Mouse (Mus musculus) ES-E14 (cell line): ENCODE results near the gene Zgrf1. TPM values are rescaled to one million over a fixed set of nuclear protein-coding genes. Genes with fewer than 3 reads are reported as not detected.

Experiments used
- DNase-seq: peaks from one replicate; pipeline ENCODE4 v3.0.0-alpha.2; 2013; ENCODE audit warnings: low read depth, low spot score
- H3K27ac ChIP-seq: 2 replicates; pipeline ENCODE4 v1.5.1; 2012; ENCODE audit warnings: low read depth, mild to moderate bottlenecking, low read length, moderate library complexity, mixed read lengths; ENCODE audit not compliant: poor library complexity, insufficient read depth, severe bottlenecking
- H3K36me3 ChIP-seq: 2 replicates; pipeline ENCODE4 v1.6.1; 2012; ENCODE audit warnings: mild to moderate bottlenecking, low read length, moderate library complexity, mixed read lengths; ENCODE audit not compliant: control insufficient read depth, poor library complexity, insufficient read depth, severe bottlenecking
- H3K4me1 ChIP-seq, 2 experiments: fragments of 150-350 bp in 1 of 2; sonication (generic) in 1 of 2; 2 replicates each; pipeline ENCODE4 v1.6.1; 2012; ENCODE audit warnings: low read length in 2 of 2, mild to moderate bottlenecking in 1 of 2, mixed read lengths in 1 of 2; ENCODE audit not compliant: control insufficient read depth in 2 of 2, insufficient read depth in 2 of 2, poor library complexity in 1 of 2
- H3K4me3 ChIP-seq, 2 experiments: fragments of 150-350 bp in 1 of 2; sonication (generic) in 1 of 2; 2 replicates each; pipeline ENCODE4 v1.5.1; 2012; ENCODE audit warnings: low read length in 2 of 2, low read depth in 1 of 2, mild to moderate bottlenecking in 1 of 2, mixed read lengths in 1 of 2; ENCODE audit not compliant: insufficient read depth in 1 of 2, poor library complexity in 1 of 2, severe bottlenecking in 1 of 2
- H3K9ac ChIP-seq: 2 replicates; pipeline ENCODE4 v1.6.1; 2012; ENCODE audit warnings: low read depth, mild to moderate bottlenecking, low read length, mixed read lengths; ENCODE audit not compliant: poor library complexity, insufficient read depth, severe bottlenecking
- H3K9me3 ChIP-seq: fragments of 150-350 bp; sonication (generic); 2 replicates; pipeline ENCODE4 v1.6.1; 2012; ENCODE audit warnings: low read depth, mild to moderate bottlenecking, low read length; ENCODE audit not compliant: control insufficient read depth, insufficient read depth
- CHD2 ChIP-seq: IDR thresholded peaks from 2 replicates; pipeline ENCODE4 v1.6.1; 2014; ENCODE audit warnings: mild to moderate bottlenecking, low read depth, low read length, inconsistent platforms
- HCFC1 ChIP-seq: IDR thresholded peaks from 2 replicates; pipeline ENCODE4 v1.6.1; 2012; ENCODE audit warnings: low read length, inconsistent platforms, borderline replicate concordance; ENCODE audit not compliant: insufficient read depth
- MAFK ChIP-seq: IDR thresholded peaks from 2 replicates; pipeline ENCODE4 v1.6.1; 2014; ENCODE audit warnings: mild to moderate bottlenecking, low read depth, low read length, inconsistent platforms; ENCODE audit not compliant: insufficient read depth
- ZC3H11A ChIP-seq: IDR thresholded peaks from 2 replicates; pipeline ENCODE4 v1.6.1; 2012; ENCODE audit warnings: low read depth, mild to moderate bottlenecking, inconsistent platforms, low read length, borderline replicate concordance
- ZNF384 ChIP-seq: IDR thresholded peaks from 2 replicates; pipeline ENCODE4 v1.6.1; 2012; ENCODE audit warnings: low read depth, low read length, inconsistent platforms
- in situ Hi-C, 2 experiments: fragments of 600-800 bp; cut with MboI; formaldehyde crosslinking; loops; one replicate each; pipeline ENCODE4 v1.15.1; 2025; ENCODE audit warnings: low sequenced_read_pairs in 2 of 2, inconsistent platforms in 1 of 2; ENCODE audit not compliant: unreplicated experiment in 2 of 2
- total RNA-seq: library from RNA; depleted of rRNA; stranded (reverse); fragments of 300-350 nt; gene quantifications from 2 replicates; pipeline ENCODE4 v1.2.3, GENCODE M21; 2012

Zgrf1 gene
- total RNA-seq, 1 experiment = 17.0 TPM

DNA sequence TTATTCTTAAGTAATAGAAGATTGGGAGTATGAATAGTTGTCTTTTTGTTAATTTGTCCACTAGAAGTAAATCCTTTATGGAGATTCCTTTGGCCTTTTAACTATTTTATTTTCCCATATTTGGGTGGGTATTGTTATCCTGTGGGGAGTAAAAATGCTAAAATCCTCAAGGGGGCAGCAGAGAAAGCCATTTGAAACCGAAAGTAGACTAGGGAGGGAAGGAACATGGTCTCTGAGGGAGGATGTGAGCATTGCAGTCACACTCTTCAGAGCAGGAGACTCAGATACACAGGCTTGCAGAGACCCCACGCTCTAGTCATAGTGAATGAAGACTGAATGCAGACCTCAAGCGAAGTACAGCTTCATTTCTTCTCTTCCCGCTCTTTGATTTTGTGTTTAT lies 19.3 kb downstream of the Zgrf1 start:
- Histone ChIP-seq H3K4me1 (no peaks in the 10 kb centered on the region), H3K36me3 (peaks cover 8% of the 10 kb centered on the region), H3K9ac (no peak overlapping the region), H3K9me3 (no peaks in the 10 kb centered on the region), H3K27ac (no peak overlapping the region), H3K4me3 (no peak overlapping the region)
- TF ChIP-seq CHD2 (no peak), ZNF384 (no peak), HCFC1 (no peak), ZC3H11A (no peak), MAFK (no peak)
- peak; percentile 54 for DNase-seq
- in situ Hi-C loops = no loop called here

DNA sequence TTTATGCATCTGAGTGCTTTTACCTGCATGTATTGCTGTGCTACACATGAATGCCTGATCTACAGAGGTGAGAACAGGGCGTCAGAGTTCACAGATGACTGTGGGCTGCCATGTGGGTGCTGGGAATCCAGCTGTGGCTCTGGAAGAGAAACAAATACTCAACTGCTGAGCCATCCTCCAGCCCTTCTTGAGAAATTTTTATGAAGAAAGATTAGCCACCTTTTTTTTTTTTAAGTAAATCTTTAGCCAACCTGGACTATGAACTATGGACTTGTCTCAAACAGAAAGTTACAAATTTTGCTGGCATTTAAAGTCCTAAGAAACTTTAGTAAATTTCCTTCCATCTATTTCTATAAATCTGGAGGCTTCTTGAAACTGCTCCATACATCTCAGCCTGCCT lies 43.8 kb downstream of the Zgrf1 start:
- TF ChIP-seq ZC3H11A = no peak
- TF ChIP-seq CHD2 = no peak
- TF ChIP-seq ZNF384 = no peak
- TF ChIP-seq HCFC1 = no peak
- no peak for TF ChIP-seq MAFK
- Histone ChIP-seq H3K27ac (no peak overlapping the region), H3K4me1 (no peaks in the 10 kb centered on the region), H3K4me3 (no peak overlapping the region), H3K9me3 (no peaks in the 10 kb centered on the region), H3K9ac (no peak overlapping the region), H3K36me3 (no peaks in the 10 kb centered on the region; the same call in 1 of the 2 replicates)
- in situ Hi-C loops = no loop called here
- DNase-seq = no peak

DNA sequence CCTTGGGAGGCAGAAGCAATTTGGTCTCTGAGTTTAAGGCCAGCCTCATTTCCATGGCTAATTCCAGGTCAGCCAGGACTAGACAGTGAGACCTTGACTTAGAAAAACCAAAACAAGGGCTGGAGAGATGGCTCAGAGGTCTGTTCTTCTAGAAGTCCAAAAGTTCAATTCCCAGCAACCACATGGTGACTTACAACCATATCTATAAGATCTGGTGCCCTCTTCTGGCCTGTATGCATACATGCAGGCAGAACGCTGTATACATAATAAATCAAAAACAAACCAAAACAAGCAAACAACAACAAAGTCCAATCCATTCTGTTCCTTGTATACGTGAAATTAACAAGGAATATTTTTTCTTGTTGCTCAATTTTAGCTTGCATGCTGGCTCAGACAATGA lies 54.8 kb downstream of the Zgrf1 start:
- H3K36me3 ChIP-seq = peaks cover 3% of the 10 kb centered on the region
- DNase-seq = no peak
- TF ChIP-seq HCFC1 = no peak
- TF ChIP-seq MAFK = no peak
- TF ChIP-seq CHD2 = no peak
- TF ChIP-seq ZNF384 = no peak
- no peak for TF ChIP-seq ZC3H11A
- no peaks in the 10 kb centered on the region for H3K9me3 ChIP-seq
- H3K9ac ChIP-seq = no peak overlapping the region
- no peak overlapping the region for H3K4me3 ChIP-seq
- in situ Hi-C loops = no loop called here
- H3K27ac ChIP-seq = no peak overlapping the region
- no peaks in the 10 kb centered on the region for H3K4me1 ChIP-seq

DNA sequence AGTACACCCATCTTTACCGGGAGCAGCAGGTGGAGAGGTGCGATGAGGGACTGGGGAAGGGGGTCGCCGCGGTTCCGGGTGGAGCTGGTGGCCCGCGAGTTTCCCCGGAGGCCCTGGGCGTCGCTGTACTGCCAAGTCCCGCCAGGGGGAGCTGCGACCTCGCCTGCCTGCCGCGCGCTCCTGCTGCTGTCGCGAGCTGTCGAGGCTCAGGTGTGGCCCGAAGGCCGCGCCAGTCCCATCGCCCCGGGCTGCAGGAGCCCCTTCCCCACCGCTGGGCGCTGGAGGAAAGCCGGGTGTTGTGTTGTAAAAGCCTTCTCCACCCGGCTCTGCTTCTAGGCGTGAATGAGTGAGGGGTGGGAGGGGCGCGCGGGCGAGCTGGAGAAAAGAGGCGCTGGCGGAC lies 72.0 kb downstream of the Zgrf1 start:
- in situ Hi-C loops = loop anchor here in 1 of 2 experiments (5.0 to 25.0 kb wide), 2 partner anchors 137 to 1577 kb away; no protein-coding TSS in a partner anchor
- no peak overlapping the region for H3K27ac ChIP-seq
- TF ChIP-seq MAFK (no peak), HCFC1 (no peak), ZNF384 (0 out of 2 replicates have a peak, but pooled peaks have one; percentile 38), CHD2 (no peak), ZC3H11A (peak; percentile 55)
- H3K9ac ChIP-seq = no peak overlapping the region
- no peak for DNase-seq
- no peaks in the 10 kb centered on the region for H3K36me3 ChIP-seq
- H3K4me3 ChIP-seq = peak overlapping the region; percentile 23 to 52
- no peaks in the 10 kb centered on the region for H3K9me3 ChIP-seq
- peaks cover 0 to 3% of the 10 kb centered on the region in 2 experiments; a peak in 2 of 4 replicates for H3K4me1 ChIP-seq
